In the genomic region with DNA sequence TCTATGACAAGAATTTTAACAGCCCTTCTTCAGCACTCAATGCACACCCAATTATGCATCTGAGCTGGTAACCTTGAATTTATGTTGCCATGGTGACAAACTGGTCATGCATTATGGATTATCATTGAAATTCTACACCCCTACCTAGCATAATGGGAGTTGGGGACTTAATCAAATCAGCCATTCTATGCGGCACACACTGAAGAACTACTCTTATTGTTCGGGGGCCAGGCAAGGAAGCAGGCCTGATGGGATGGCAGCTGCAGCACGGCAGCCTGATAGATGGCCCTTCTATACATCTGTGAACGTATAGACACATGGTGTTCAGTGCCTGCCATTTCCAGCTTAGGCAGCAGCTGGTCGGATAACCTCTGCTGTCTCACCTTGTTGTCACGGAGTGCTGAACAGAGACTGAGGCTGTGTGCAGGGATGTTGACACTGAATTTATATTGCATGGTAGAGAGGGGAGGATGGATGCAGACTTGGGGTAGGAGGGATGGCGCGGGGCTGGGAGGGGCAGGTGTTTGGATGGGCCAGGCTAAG, we compare ENCODE assay signal across 16 mouse cellular contexts.
DNase-seq lines count a peak whose midpoint lies in the region; ATAC-seq lines count a peak whose summit lies in the region.
"Had no signal": no experiment of that assay in that cellular context is flagged by ENCODE, and none has a peak within 500 bp of the region (broad histone marks: within the 10 kb centered on the region; RNA-seq: fewer than 3 reads in every experiment).

No protein-coding gene starts in this region.

- DNase-seq in intestine, embryonic 14.5 days (ENCODE audit: low spot score) = no peak
- DNase-seq in mesoderm, embryonic 11.5 days (ENCODE audit: low read depth, low spot score) = peak; percentile 83
- DNase-seq in natural killer cell, adult 2 months (ENCODE audit: low spot score in 2 of 2) = no peak
- no peak for DNase-seq in adrenal gland, adult 2 months
- no peak for DNase-seq in heart, adult 9 months (ENCODE audit: low spot score in 2 of 2)
- DNase-seq: gastrocnemius, postnatal 25 days; heart, postnatal 36 days; kidney, postnatal 4 days; spleen, adult 18-20 months; thymus, adult 2 months had no signal

- no peaks in the 10 kb centered on the region for H3K36me3 ChIP-seq in intestine, embryonic 14.5 days (ENCODE audit: control insufficient read depth, insufficient read depth, low read length)
- H3K36me3 ChIP-seq in intestine, embryonic 15.5 days = no peaks in the 10 kb centered on the region
- no peaks in the 10 kb centered on the region for H3K36me3 ChIP-seq in forebrain, embryonic 16.5 days (ENCODE audit: control insufficient read depth, insufficient read depth)
- H3K36me3 ChIP-seq in neural tube, embryonic 15.5 days = no peaks in the 10 kb centered on the region
- H3K36me3 ChIP-seq: G1E; limb, embryonic 13.5 days had no signal

- H3K9ac ChIP-seq in intestine, embryonic 14.5 days (ENCODE audit: low read length) = no peak overlapping the region
- no peak overlapping the region for H3K9ac ChIP-seq in intestine, embryonic 15.5 days
- H3K9ac ChIP-seq in forebrain, embryonic 16.5 days (replicated peaks; ENCODE audit: low read depth, low read length) = peak overlapping the region; percentile 20
- H3K9ac ChIP-seq in neural tube, embryonic 15.5 days (replicated peaks) = no peak overlapping the region
- H3K9ac ChIP-seq: limb, embryonic 13.5 days had no signal

- ATAC-seq in intestine, embryonic 14.5 days (replicated peaks; ENCODE audit: low FRiP score, low TSS enrichment, low read depth) = 0 out of 2 replicates have a peak, but pooled peaks have one; percentile 55
- ATAC-seq in intestine, embryonic 15.5 days = no peak
- ATAC-seq in forebrain, embryonic 16.5 days = peak; percentile 88
- ATAC-seq in neural tube, embryonic 15.5 days (ENCODE audit: low FRiP score) = peak; percentile 73
- ATAC-seq: activated CD4-positive, CD25-positive, alpha-beta regulatory T cell, adult 4 months had no signal

- 52% methylated on average over 8 of the region's 8 CpGs for WGBS in intestine, embryonic 14.5 days
- 55% methylated on average over 8 of the region's 8 CpGs for WGBS in intestine, embryonic 15.5 days
- WGBS in forebrain, embryonic 16.5 days = 5% methylated on average over 8 of the region's 8 CpGs
- 12% methylated on average over 8 of the region's 8 CpGs for WGBS in neural tube, embryonic 15.5 days

- H3K4me1 ChIP-seq in intestine, embryonic 14.5 days (replicated peaks; ENCODE audit: control insufficient read depth, insufficient read depth, low read length) = no peaks in the 10 kb centered on the region
- no peaks in the 10 kb centered on the region for H3K4me1 ChIP-seq in intestine, embryonic 15.5 days (replicated peaks)
- H3K4me1 ChIP-seq in forebrain, embryonic 16.5 days (replicated peaks; ENCODE audit: control insufficient read depth, insufficient read depth, low read length) = peaks cover 28% of the 10 kb centered on the region
- peaks cover 23% of the 10 kb centered on the region for H3K4me1 ChIP-seq in neural tube, embryonic 15.5 days

- no peak overlapping the region for H3K4me2 ChIP-seq in intestine, embryonic 14.5 days (ENCODE audit: low read length)
- no peak overlapping the region for H3K4me2 ChIP-seq in intestine, embryonic 15.5 days (replicated peaks)
- H3K4me2 ChIP-seq in forebrain, embryonic 16.5 days (ENCODE audit: low read length) = peak overlapping the region; percentile 38
- no peak overlapping the region for H3K4me2 ChIP-seq in neural tube, embryonic 15.5 days
- H3K4me2 ChIP-seq: limb, embryonic 13.5 days had no signal

- no peaks in the 10 kb centered on the region for H3K27me3 ChIP-seq in intestine, embryonic 14.5 days (replicated peaks; ENCODE audit: control insufficient read depth, insufficient read depth, low read length)
- H3K27me3 ChIP-seq in intestine, embryonic 15.5 days (replicated peaks) = no peaks in the 10 kb centered on the region
- H3K27me3 ChIP-seq in forebrain, embryonic 16.5 days (replicated peaks; ENCODE audit: control insufficient read depth, insufficient read depth, low read length) = no peaks in the 10 kb centered on the region
- H3K27me3 ChIP-seq in neural tube, embryonic 15.5 days (replicated peaks) = no peaks in the 10 kb centered on the region
- H3K27me3 ChIP-seq: limb, embryonic 13.5 days had no signal

- H3K4me3 ChIP-seq in intestine, embryonic 14.5 days (ENCODE audit: low read depth, low read length) = no peak overlapping the region
- H3K4me3 ChIP-seq in intestine, embryonic 15.5 days (replicated peaks) = no peak overlapping the region
- H3K4me3 ChIP-seq in forebrain, embryonic 16.5 days (replicated peaks; ENCODE audit: low read length) = no peak overlapping the region
- no peak overlapping the region for H3K4me3 ChIP-seq in neural tube, embryonic 15.5 days (replicated peaks)
- H3K4me3 ChIP-seq: limb, embryonic 13.5 days had no signal

- no peaks in the 10 kb centered on the region for H3K9me3 ChIP-seq in intestine, embryonic 14.5 days (ENCODE audit: control insufficient read depth, low read length)
- H3K9me3 ChIP-seq in intestine, embryonic 15.5 days = no peaks in the 10 kb centered on the region
- no peaks in the 10 kb centered on the region for H3K9me3 ChIP-seq in forebrain, embryonic 16.5 days (ENCODE audit: control insufficient read depth, low read length)
- no peaks in the 10 kb centered on the region for H3K9me3 ChIP-seq in neural tube, embryonic 15.5 days (replicated peaks)
- H3K9me3 ChIP-seq: limb, embryonic 13.5 days had no signal

- H3K27ac ChIP-seq in intestine, embryonic 14.5 days (ENCODE audit: low read depth) = no peak overlapping the region
- H3K27ac ChIP-seq in intestine, embryonic 15.5 days = no peak overlapping the region
- H3K27ac ChIP-seq in forebrain, embryonic 16.5 days (ENCODE audit: low read length) = peak overlapping the region; percentile 89
- H3K27ac ChIP-seq in neural tube, embryonic 15.5 days (replicated peaks) = peak overlapping the region; percentile 77
- H3K27ac ChIP-seq: limb, embryonic 13.5 days had no signal

Comparison
In these comparisons a context has a peak if more than half of its experiments do, and no peak if none do; other contexts are left out.
1. H3K27ac ChIP-seq: peak in forebrain, embryonic 16.5 days (single experiment) and neural tube, embryonic 15.5 days (single experiment); none in intestine, embryonic 14.5 days (single experiment) and intestine, embryonic 15.5 days (single experiment).